Mouse (Mus musculus): ENCODE results near the gene Gli2. TPM values are rescaled to one million over a fixed set of nuclear protein-coding genes. Genes with fewer than 3 reads are reported as not detected.

The Gli2 gene
- polyA plus RNA-seq, 1 experiment from 2014 or later = 14.5 TPM

- peaks cover 58% of the 10 kb centered on the region for H3K4me1 ChIP-seq
- H3K4me3 ChIP-seq = no peak overlapping the region
- no peak overlapping the region for H3K9ac ChIP-seq
- H3K9me3 ChIP-seq = no peaks in the 10 kb centered on the region
- no peak overlapping the region for H3K4me2 ChIP-seq
- no peaks in the 10 kb centered on the region for H3K27me3 ChIP-seq
- ATAC-seq (ENCODE audit: insufficient number of reproducible peaks, low FRiP score, low TSS enrichment, low read depth) = peak; percentile 13; the same call in 1 of the 2 replicates
- peak overlapping the region; percentile 71 for H3K27ac ChIP-seq
- 48% methylated on average over 8 of the region's 8 CpGs for WGBS
- no peaks in the 10 kb centered on the region for H3K36me3 ChIP-seq
Observed at GRCm38 (mm10) chr1:119025647-119026358, 27.6 kb downstream of the Gli2 start.

GRCm38 (mm10) chr1:119022311-119022710 lies 31.1 kb downstream of the Gli2 start:
- H3K9ac ChIP-seq = no peak overlapping the region
- peak overlapping the region; percentile 64 for H3K27ac ChIP-seq
- peaks cover 49% of the 10 kb centered on the region for H3K4me1 ChIP-seq

GRCm38 (mm10) chr1:119020092-119020491 lies 33.3 kb downstream of the Gli2 start:
- WGBS = 84% methylated on average over 2 of the region's 2 CpGs
- ATAC-seq (ENCODE audit: insufficient number of reproducible peaks, low FRiP score, low TSS enrichment, low read depth) = no peak
- H3K4me1 ChIP-seq = peaks cover 49% of the 10 kb centered on the region

More at GRCm38 (mm10) chr1:119022311-119022710, 31.1 kb downstream of the Gli2 start:
- no peak for ATAC-seq (ENCODE audit: insufficient number of reproducible peaks, low FRiP score, low TSS enrichment, low read depth)
- H3K27me3 ChIP-seq = no peaks in the 10 kb centered on the region
- 0 out of 2 replicates have a peak, but pooled peaks cover 3% of the 10 kb centered on the region for H3K36me3 ChIP-seq
- H3K4me3 ChIP-seq = no peak overlapping the region
- 66% methylated on average over 1 of the region's 1 CpGs for WGBS
- H3K9me3 ChIP-seq = no peaks in the 10 kb centered on the region
- H3K4me2 ChIP-seq = no peak overlapping the region

GRCm38 (mm10) chr1:119019056-119019455 lies 34.4 kb downstream of the Gli2 start:
- peaks cover 55% of the 10 kb centered on the region for H3K4me1 ChIP-seq
- H3K9ac ChIP-seq = no peak overlapping the region
- no peaks in the 10 kb centered on the region for H3K9me3 ChIP-seq

More at GRCm38 (mm10) chr1:119020092-119020491, 33.3 kb downstream of the Gli2 start:
- H3K4me3 ChIP-seq = no peak overlapping the region
- no peaks in the 10 kb centered on the region for H3K9me3 ChIP-seq
- H3K27me3 ChIP-seq = no peaks in the 10 kb centered on the region
- H3K27ac ChIP-seq = no peak overlapping the region
- no peak overlapping the region for H3K9ac ChIP-seq
- no peak overlapping the region for H3K4me2 ChIP-seq
- H3K36me3 ChIP-seq = 0 out of 2 replicates have a peak, but pooled peaks cover 3% of the 10 kb centered on the region

GRCm38 (mm10) chr1:119016866-119017265 lies 36.6 kb downstream of the Gli2 start:
- Histone ChIP-seq H3K36me3 (peaks cover 11% of the 10 kb centered on the region), H3K4me1 (peaks cover 33% of the 10 kb centered on the region), H3K4me3 (no peak overlapping the region), H3K9me3 (no peaks in the 10 kb centered on the region), H3K27ac (no peak overlapping the region; the same call in 1 of the 2 replicates), H3K4me2 (no peak overlapping the region), H3K27me3 (no peaks in the 10 kb centered on the region), H3K9ac (no peak overlapping the region)
- ATAC-seq (ENCODE audit: insufficient number of reproducible peaks, low FRiP score, low TSS enrichment, low read depth) = no peak
- 62% methylated on average over 3 of the region's 3 CpGs for WGBS

More at GRCm38 (mm10) chr1:119019056-119019455, 34.4 kb downstream of the Gli2 start:
- no peaks in the 10 kb centered on the region for H3K27me3 ChIP-seq
- no peak overlapping the region for H3K4me2 ChIP-seq
- no peak for ATAC-seq (ENCODE audit: insufficient number of reproducible peaks, low FRiP score, low TSS enrichment, low read depth)
- no peak overlapping the region for H3K27ac ChIP-seq
- 0 out of 2 replicates have a peak, but pooled peaks cover 3% of the 10 kb centered on the region for H3K36me3 ChIP-seq
- H3K4me3 ChIP-seq = no peak overlapping the region

GRCm38 (mm10) chr1:119015108-119015507 lies 38.3 kb downstream of the Gli2 start:
- ATAC-seq (ENCODE audit: insufficient number of reproducible peaks, low FRiP score, low TSS enrichment, low read depth) = no peak
- Histone ChIP-seq H3K27ac (no peak overlapping the region), H3K4me3 (no peak overlapping the region), H3K9ac (no peak overlapping the region), H3K9me3 (no peaks in the 10 kb centered on the region), H3K27me3 (no peaks in the 10 kb centered on the region), H3K4me2 (no peak overlapping the region), H3K36me3 (peaks cover 8% of the 10 kb centered on the region), H3K4me1 (peaks cover 40% of the 10 kb centered on the region)
- WGBS = 51% methylated on average over 6 of the region's 6 CpGs

- Histone ChIP-seq H3K4me3 (no peak overlapping the region), H3K4me1 (peaks cover 44% of the 10 kb centered on the region)
- no peak for ATAC-seq (ENCODE audit: insufficient number of reproducible peaks, low FRiP score, low TSS enrichment, low read depth)
Observed at GRCm38 (mm10) chr1:119008949-119009348, 44.5 kb downstream of the Gli2 start.

GRCm38 (mm10) chr1:119003852-119004398 lies 49.5 kb downstream of the Gli2 start:
- Histone ChIP-seq H3K4me1 (peaks cover 64% of the 10 kb centered on the region), H3K4me2 (no peak overlapping the region), H3K9ac (no peak overlapping the region), H3K9me3 (no peaks in the 10 kb centered on the region), H3K36me3 (peaks cover 13% of the 10 kb centered on the region; the same call in 1 of the 2 replicates), H3K27me3 (no peaks in the 10 kb centered on the region), H3K27ac (no peak overlapping the region), H3K4me3 (no peak overlapping the region)
- no peak for ATAC-seq (ENCODE audit: insufficient number of reproducible peaks, low FRiP score, low TSS enrichment, low read depth)
- WGBS = 25% methylated on average over 1 of the region's 1 CpGs

More at GRCm38 (mm10) chr1:119008949-119009348, 44.5 kb downstream of the Gli2 start:
- Histone ChIP-seq H3K36me3 (peaks cover 8% of the 10 kb centered on the region), H3K9me3 (no peaks in the 10 kb centered on the region), H3K27ac (no peak overlapping the region), H3K4me2 (no peak overlapping the region), H3K27me3 (no peaks in the 10 kb centered on the region), H3K9ac (no peak overlapping the region)

- H3K9me3 ChIP-seq = no peaks in the 10 kb centered on the region
- H3K27ac ChIP-seq = peak overlapping the region; percentile 40; the same call in 1 of the 2 replicates
- H3K27me3 ChIP-seq = no peaks in the 10 kb centered on the region
- 24% methylated on average over 12 of the region's 12 CpGs for WGBS
- H3K4me2 ChIP-seq = no peak overlapping the region
- no peak overlapping the region for H3K4me3 ChIP-seq
- ATAC-seq (ENCODE audit: insufficient number of reproducible peaks, low FRiP score, low TSS enrichment, low read depth) = 0 out of 2 replicates have a peak, but pooled peaks have one; percentile 20
- H3K9ac ChIP-seq = no peak overlapping the region
- H3K36me3 ChIP-seq = peaks cover 13% of the 10 kb centered on the region; the same call in 1 of the 2 replicates
- H3K4me1 ChIP-seq = peaks cover 69% of the 10 kb centered on the region
Observed at GRCm38 (mm10) chr1:119001454-119002034, 51.9 kb downstream of the Gli2 start.

- no peak for ATAC-seq (ENCODE audit: insufficient number of reproducible peaks, low FRiP score, low TSS enrichment, low read depth)
Observed at GRCm38 (mm10) chr1:118994482-118995105, 58.8 kb downstream of the Gli2 start.

GRCm38 (mm10) chr1:118993775-118994174 lies 59.6 kb downstream of the Gli2 start:
- H3K36me3 ChIP-seq = peaks cover 22% of the 10 kb centered on the region
- WGBS = 74% methylated on average over 5 of the region's 5 CpGs

More at GRCm38 (mm10) chr1:118994482-118995105, 58.8 kb downstream of the Gli2 start:
- Histone ChIP-seq H3K27me3 (no peaks in the 10 kb centered on the region), H3K9ac (no peak overlapping the region), H3K27ac (no peak overlapping the region), H3K4me3 (no peak overlapping the region), H3K9me3 (no peaks in the 10 kb centered on the region), H3K36me3 (peaks cover 14% of the 10 kb centered on the region), H3K4me2 (no peak overlapping the region), H3K4me1 (peaks cover 29% of the 10 kb centered on the region)
- WGBS = 83% methylated on average over 8 of the region's 8 CpGs

More at GRCm38 (mm10) chr1:118993775-118994174, 59.6 kb downstream of the Gli2 start:
- H3K27ac ChIP-seq = no peak overlapping the region
- no peak for ATAC-seq (ENCODE audit: insufficient number of reproducible peaks, low FRiP score, low TSS enrichment, low read depth)
- no peak overlapping the region for H3K4me2 ChIP-seq
- no peak overlapping the region for H3K9ac ChIP-seq
- H3K4me1 ChIP-seq = peaks cover 24% of the 10 kb centered on the region
- no peak overlapping the region for H3K4me3 ChIP-seq
- H3K9me3 ChIP-seq = no peaks in the 10 kb centered on the region
- H3K27me3 ChIP-seq = no peaks in the 10 kb centered on the region

Measured in limb, embryonic 15.5 days (tissue).